In the genomic region with DNA sequence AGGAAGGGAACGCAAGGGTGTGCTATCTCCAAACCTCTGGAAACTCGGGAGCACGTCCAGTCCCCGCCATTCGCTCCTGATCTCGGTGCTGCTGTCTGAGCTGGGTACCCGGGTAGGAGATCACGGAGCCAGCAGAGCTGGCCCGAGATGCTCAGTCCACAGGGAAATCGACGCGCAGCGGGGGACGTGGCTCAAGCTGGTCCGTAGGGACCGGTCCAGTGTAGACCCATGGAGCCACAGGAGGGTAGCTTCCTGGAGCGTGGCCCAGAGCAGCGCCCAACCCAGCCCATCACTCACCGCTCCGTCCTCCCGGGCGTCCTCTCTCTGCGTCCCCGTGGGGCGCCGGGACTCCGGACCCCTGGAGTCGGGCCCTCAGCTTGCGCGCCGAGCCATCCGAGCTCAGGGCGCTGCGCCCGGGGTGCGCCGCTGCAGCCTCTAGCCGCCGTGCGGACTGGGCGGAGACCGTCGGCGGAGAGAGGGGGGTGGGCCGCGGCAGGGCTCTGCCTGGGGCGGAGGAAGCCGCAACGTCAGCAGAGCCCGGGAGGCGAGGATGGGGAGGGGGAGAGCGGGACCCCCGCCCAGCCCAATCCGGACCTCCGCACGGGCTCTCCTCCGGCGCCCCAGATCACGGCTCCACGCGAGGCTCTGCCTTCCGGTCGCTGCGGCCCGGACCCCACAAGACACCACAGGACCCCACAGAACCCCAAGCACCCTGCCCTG, we compare ENCODE assay signal across 8 mouse cellular contexts. TPM values are rescaled to one million over a fixed set of nuclear protein-coding genes. Genes with fewer than 3 reads are reported as not detected.
DNase-seq lines count a peak whose midpoint lies in the region; ATAC-seq lines count a peak whose summit lies in the region.

No protein-coding gene starts in this region.

- no peaks in the 10 kb centered on the region for H3K36me3 ChIP-seq in hindbrain, embryonic 11.5 days (ENCODE audit: control insufficient read depth, insufficient read depth, low read length)

- peak; percentile 88 for DNase-seq in NIH3T3 (ENCODE audit: low read depth)
- DNase-seq in cerebellum, adult 8-10 months, result peak; percentile 1
- DNase-seq in frontal cortex, postnatal 14 days (ENCODE audit: low spot score in 2 of 2), result peak; percentile 12 to 35
- DNase-seq in hindbrain, embryonic 11.5 days (ENCODE audit: low spot score), result peak; percentile 82
- peak; percentile 27 to 48 for DNase-seq in layer of hippocampus, postnatal 25 days (ENCODE audit: extremely low spot score in 1 of 2, low spot score in 1 of 2)
- peak; percentile 56 for DNase-seq in lung, postnatal 25 days (ENCODE audit: low spot score)
- peak; percentile 80 for DNase-seq in ovary, postnatal 36 days (ENCODE audit: low spot score)
- peak; percentile 58 for DNase-seq in urinary bladder, adult 2 months (ENCODE audit: low spot score)

- peak overlapping the region; percentile 80 for H3K4me2 ChIP-seq in hindbrain, embryonic 11.5 days (replicated peaks; ENCODE audit: low read depth, low read length)

- WGBS in hindbrain, embryonic 11.5 days, result under 1% methylated on average over 48 of the region's 65 CpGs

- ATAC-seq in hindbrain, embryonic 11.5 days (ENCODE audit: low FRiP score), result peak; percentile 97

- H3K27ac ChIP-seq in hindbrain, embryonic 11.5 days (ENCODE audit: low read depth, low read length), result peak overlapping the region; percentile 73

- no peaks in the 10 kb centered on the region for H3K27me3 ChIP-seq in hindbrain, embryonic 11.5 days (ENCODE audit: control insufficient read depth, insufficient read depth, low read length)

- peak overlapping the region; percentile 70 for H3K4me3 ChIP-seq in hindbrain, embryonic 11.5 days (ENCODE audit: low read depth, low read length)

- no peaks in the 10 kb centered on the region for H3K9me3 ChIP-seq in hindbrain, embryonic 11.5 days (ENCODE audit: control insufficient read depth, low read length)

- no peaks in the 10 kb centered on the region for H3K4me1 ChIP-seq in hindbrain, embryonic 11.5 days (replicated peaks; ENCODE audit: control insufficient read depth, insufficient read depth, low read length)

- H3K9ac ChIP-seq in hindbrain, embryonic 11.5 days (ENCODE audit: low read depth, low read length), result peak overlapping the region; percentile 89

RNA-seq across cellular contexts. Expression of a gene that starts 0.6 kb away (rescaled TPM):
- 22.2 and 25.6 TPM in 2 replicates for polyA plus RNA-seq in hindbrain, embryonic 11.5 days (2014; fragmentation: Nextera tagmentation; extraction: Ambion mirVana)
- total RNA-seq in layer of hippocampus, postnatal 25 days (2021), result 1 to 10 TPM; 5.4 to 7.1 TPM
- polyA plus RNA-seq in urinary bladder, adult 2 months (2012; rRNA removed), result 15.9 and 17.6 TPM in 2 replicates

Comparison
In these comparisons a context has a peak if more than half of its experiments do, and no peak if none do; other contexts are left out.
1. Peak in every context shown above with its lines: DNase-seq, ATAC-seq, H3K4me3 ChIP-seq and H3K27ac ChIP-seq.
2. DNase-seq: peak in every context shown above with its lines; median percentile 88 in NIH3T3; 82 in hindbrain, embryonic 11.5 days; 80 in ovary, postnatal 36 days; 58 in urinary bladder, adult 2 months; 56 in lung, postnatal 25 days; 38 in layer of hippocampus, postnatal 25 days; 24 in frontal cortex, postnatal 14 days; 1 in cerebellum, adult 8-10 months.